Mouse (Mus musculus): ENCODE measurements around the gene Cdh11.
"Not testable (repeated sequence)": the region's sequence is repeated elsewhere in the genome, so short reads cannot be mapped to it uniquely, and the experiment has no call there.

Gene Cdh11

GRCm38 (mm10) chr8:102715956-102716355 lies 69.5 kb downstream of the Cdh11 start:
- no peak for DNase-seq (ENCODE audit: low spot score in 2 of 2)

GRCm38 (mm10) chr8:102707305-102707704 lies 78.1 kb downstream of the Cdh11 start:
- DNase-seq (ENCODE audit: low spot score in 2 of 2), result no peak

GRCm38 (mm10) chr8:102705376-102705905 lies 80.0 kb downstream of the Cdh11 start:
- DNase-seq (ENCODE audit: low spot score in 2 of 2), result no peak

GRCm38 (mm10) chr8:102700245-102700644 lies 85.2 kb downstream of the Cdh11 start:
- DNase-seq (ENCODE audit: low spot score in 2 of 2), result no peak

GRCm38 (mm10) chr8:102698232-102698837 lies 87.1 kb downstream of the Cdh11 start:
- no peak for DNase-seq (ENCODE audit: low spot score in 2 of 2)

GRCm38 (mm10) chr8:102693465-102693864 lies 92.0 kb downstream of the Cdh11 start:
- no peak for DNase-seq (ENCODE audit: low spot score in 2 of 2)

GRCm38 (mm10) chr8:102685491-102685890 lies 100.0 kb downstream of the Cdh11 start:
- not testable (repeated sequence) for DNase-seq (ENCODE audit: low spot score in 2 of 2)

GRCm38 (mm10) chr8:102685023-102685422 lies 100.4 kb downstream of the Cdh11 start:
- no peak for DNase-seq (ENCODE audit: low spot score in 2 of 2)

- DNase-seq (ENCODE audit: low spot score in 2 of 2), result no peak
Observed at GRCm38 (mm10) chr8:102677148-102677547, 108.3 kb downstream of the Cdh11 start.

GRCm38 (mm10) chr8:102664561-102664960 lies 120.9 kb downstream of the Cdh11 start:
- DNase-seq (ENCODE audit: low spot score in 2 of 2), result not testable (repeated sequence)

- no peak for DNase-seq (ENCODE audit: low spot score in 2 of 2)
Observed at GRCm38 (mm10) chr8:102656529-102656928, 128.9 kb downstream of the Cdh11 start.

- DNase-seq (ENCODE audit: low spot score in 2 of 2), result no peak
Observed at GRCm38 (mm10) chr8:102651964-102652363, 133.5 kb downstream of the Cdh11 start.

GRCm38 (mm10) chr8:102627151-102627550 lies 158.3 kb downstream of the Cdh11 start:
- DNase-seq (ENCODE audit: low spot score in 2 of 2), result no peak

- no peak for DNase-seq (ENCODE audit: low spot score in 2 of 2)
Observed at GRCm38 (mm10) chr8:102612146-102612545, 173.3 kb downstream of the Cdh11 start.

- DNase-seq (ENCODE audit: low spot score in 2 of 2), result no peak
Observed at GRCm38 (mm10) chr8:102601327-102601726, 184.1 kb downstream of the Cdh11 start.

- no peak for DNase-seq (ENCODE audit: low spot score in 2 of 2)
Observed at GRCm38 (mm10) chr8:102596523-102596922, 188.9 kb downstream of the Cdh11 start.

GRCm38 (mm10) chr8:102593899-102594298 lies 191.5 kb downstream of the Cdh11 start:
- no peak for DNase-seq (ENCODE audit: low spot score in 2 of 2)

Measured in thymus, postnatal 10 days (tissue).